Mouse (Mus musculus): ENCODE measurements around the gene Ndrg4.
"Not testable (repeated sequence)": the region's sequence is repeated elsewhere in the genome, so short reads cannot be mapped to it uniquely, and the experiment has no call there.

Gene Ndrg4

GRCm38 (mm10) chr8:95676631-95677030 lies at the start of gene Ndrg4:
Gene Ndrg4, plus strand, starts transcription at chr8:95676980.
- DNase-seq (ENCODE audit: low spot score), result no peak

- DNase-seq (ENCODE audit: low spot score), result no peak
Observed at GRCm38 (mm10) chr8:95632840-95633239, 43.9 kb upstream of the Ndrg4 start.

GRCm38 (mm10) chr8:95633262-95634062 lies 43.3 kb upstream of the Ndrg4 start, which contains the start of gene Gins3:
Gene Gins3, plus strand, starts transcription at chr8:95633453.
- peak; percentile 91 for DNase-seq (ENCODE audit: low spot score)

GRCm38 (mm10) chr8:95634063-95634340 lies 42.8 kb upstream of the Ndrg4 start:
- no peak for DNase-seq (ENCODE audit: low spot score)

GRCm38 (mm10) chr8:95644942-95645341 lies 31.8 kb upstream of the Ndrg4 start:
- no peak for DNase-seq (ENCODE audit: low spot score)

GRCm38 (mm10) chr8:95648251-95648650 lies 28.5 kb upstream of the Ndrg4 start:
- DNase-seq (ENCODE audit: low spot score), result no peak

GRCm38 (mm10) chr8:95653351-95653750 lies 23.4 kb upstream of the Ndrg4 start:
- no peak for DNase-seq (ENCODE audit: low spot score)

GRCm38 (mm10) chr8:95655831-95656230 lies 20.9 kb upstream of the Ndrg4 start:
- no peak for DNase-seq (ENCODE audit: low spot score)

GRCm38 (mm10) chr8:95656316-95657002 lies 20.3 kb upstream of the Ndrg4 start:
- DNase-seq (ENCODE audit: low spot score), result no peak

GRCm38 (mm10) chr8:95657523-95657922 lies 19.3 kb upstream of the Ndrg4 start:
- no peak for DNase-seq (ENCODE audit: low spot score)

- no peak for DNase-seq (ENCODE audit: low spot score)
Observed at GRCm38 (mm10) chr8:95660334-95660882, 16.4 kb upstream of the Ndrg4 start.

- no peak for DNase-seq (ENCODE audit: low spot score)
Observed at GRCm38 (mm10) chr8:95661085-95661484, 15.7 kb upstream of the Ndrg4 start.

- no peak for DNase-seq (ENCODE audit: low spot score)
Observed at GRCm38 (mm10) chr8:95661575-95661974, 15.2 kb upstream of the Ndrg4 start.

GRCm38 (mm10) chr8:95662885-95663598 lies 13.7 kb upstream of the Ndrg4 start:
- no peak for DNase-seq (ENCODE audit: low spot score)

GRCm38 (mm10) chr8:95663599-95663949 lies 13.2 kb upstream of the Ndrg4 start:
- DNase-seq (ENCODE audit: low spot score), result no peak

- not testable (repeated sequence) for DNase-seq (ENCODE audit: low spot score)
Observed at GRCm38 (mm10) chr8:95665813-95666452, 10.8 kb upstream of the Ndrg4 start.

- DNase-seq (ENCODE audit: low spot score), result no peak
Observed at GRCm38 (mm10) chr8:95668163-95668958, 8.4 kb upstream of the Ndrg4 start.

GRCm38 (mm10) chr8:95669967-95670366 lies 6.8 kb upstream of the Ndrg4 start:
- DNase-seq (ENCODE audit: low spot score), result no peak

- DNase-seq (ENCODE audit: low spot score), result no peak
Observed at GRCm38 (mm10) chr8:95671861-95672260, 4.9 kb upstream of the Ndrg4 start.

GRCm38 (mm10) chr8:95672811-95673210 lies 4.0 kb upstream of the Ndrg4 start:
- no peak for DNase-seq (ENCODE audit: low spot score)

GRCm38 (mm10) chr8:95677591-95678023 lies 827 bp downstream of the Ndrg4 start:
- DNase-seq (ENCODE audit: low spot score), result peak; percentile 50

Data from testis, postnatal 10 days (tissue).